Mouse (Mus musculus): Measurements from ENCODE around the gene Bscl2.

- TF ChIP-seq CTCF (IDR thresholded peaks at IDR 0.05; ENCODE audit: borderline replicate concordance, control insufficient read depth, extremely low read depth, insufficient read depth, low read length, poor library complexity) = no peak
- TF ChIP-seq POLR2A (IDR thresholded peaks at IDR 0.05; ENCODE audit: control insufficient read depth, extremely low read depth, insufficient read depth, low read length, poor library complexity) = no peak
These were observed 46.3 kb downstream of the Bscl2 start, which contains the start of the genes Lbhd1 and Gm49403 for GRCm38 (mm10) chr19:8883616-8884015.

All from thymus, adult 2 months (tissue).